Mouse (Mus musculus): ENCODE data around the gene Actn3. TPM values are rescaled to one million over a fixed set of nuclear protein-coding genes. Genes with fewer than 3 reads are reported as not detected.
"Not testable (repeated sequence)": the region's sequence is repeated elsewhere in the genome, so short reads cannot be mapped to it uniquely, and the experiment has no call there.

The Actn3 gene
- total RNA-seq, 2 experiments from 2014 or later, result 3.1 to 3.9 TPM

DNA sequence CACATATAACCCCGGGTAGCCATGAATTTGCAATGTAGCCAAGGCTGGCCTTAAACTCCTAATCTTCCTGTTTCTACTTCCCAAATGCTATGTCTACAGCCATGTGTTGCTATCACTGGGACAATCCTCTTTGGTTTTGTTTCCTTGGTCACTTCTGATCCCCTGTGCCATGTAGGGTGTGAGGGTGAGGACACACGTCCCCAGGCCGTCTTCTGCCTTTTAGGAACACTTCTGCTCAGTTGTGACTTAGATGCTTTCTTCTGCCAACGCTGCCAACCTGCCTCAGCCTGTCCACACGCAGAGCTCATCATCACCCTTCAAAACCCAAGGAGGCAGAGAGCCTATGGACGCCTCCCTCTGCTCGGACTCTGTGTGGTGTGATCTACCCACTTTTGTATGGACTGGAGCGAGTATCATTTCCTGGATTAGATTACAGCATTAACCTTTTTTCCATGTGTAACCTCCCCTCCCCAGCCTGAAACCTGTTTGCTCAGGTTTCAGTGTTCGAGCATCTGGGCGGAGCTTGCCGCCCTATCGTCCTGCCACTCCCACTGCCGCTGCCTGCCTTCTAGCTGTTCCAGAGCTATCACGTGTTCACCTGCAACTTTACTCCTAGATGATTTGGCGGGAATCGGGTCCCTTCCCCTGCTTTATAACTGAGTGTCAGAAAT is 49.1 kb downstream of the Actn3 start:
- no peak for DNase-seq (ENCODE audit: extremely low spot score in 1 of 2, low spot score in 2 of 2)
- intact Hi-C loops (cut with DNase I), result no loop called here

DNA sequence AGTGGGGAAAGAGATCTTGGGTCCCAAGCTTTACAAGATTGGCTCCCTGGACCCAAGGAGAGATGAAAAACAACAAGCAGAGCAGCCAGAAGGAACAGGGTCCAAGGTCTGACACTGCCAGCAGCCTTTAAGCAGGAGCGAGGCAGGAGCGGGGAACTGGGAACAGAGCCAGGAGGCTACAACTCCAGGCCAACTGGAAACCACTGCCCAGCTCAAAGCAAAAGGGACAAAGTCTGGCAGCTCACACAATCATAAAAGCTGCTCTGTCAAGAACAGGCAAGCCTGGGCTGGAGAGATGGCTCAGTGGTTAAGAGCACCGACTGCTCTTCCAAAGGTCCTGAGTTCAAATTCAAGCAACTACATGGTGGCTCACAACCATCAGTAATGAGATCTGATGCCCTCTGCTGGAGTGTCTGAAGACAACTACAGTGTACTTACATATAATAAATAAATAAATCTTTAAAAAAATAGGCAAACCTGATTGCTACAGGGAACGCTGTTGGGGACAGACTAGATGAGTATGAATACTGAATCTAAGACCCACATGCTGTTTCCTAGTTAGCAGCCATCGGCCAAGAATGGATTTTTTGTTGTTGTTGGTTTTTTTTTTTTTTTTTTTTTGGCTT is 56.9 kb downstream of the Actn3 start:
- intact Hi-C loops (cut with DNase I), result no loop called here
- peak; percentile 71 to 79 for DNase-seq (ENCODE audit: extremely low spot score in 1 of 2, low spot score in 2 of 2)

- intact Hi-C loops (cut with DNase I), result no loop called here
- DNase-seq (ENCODE audit: extremely low spot score in 1 of 2, low spot score in 2 of 2), result no peak
These were observed 60.4 kb downstream of the Actn3 start for GRCm38 (mm10) chr19:4817182-4817835.

DNA sequence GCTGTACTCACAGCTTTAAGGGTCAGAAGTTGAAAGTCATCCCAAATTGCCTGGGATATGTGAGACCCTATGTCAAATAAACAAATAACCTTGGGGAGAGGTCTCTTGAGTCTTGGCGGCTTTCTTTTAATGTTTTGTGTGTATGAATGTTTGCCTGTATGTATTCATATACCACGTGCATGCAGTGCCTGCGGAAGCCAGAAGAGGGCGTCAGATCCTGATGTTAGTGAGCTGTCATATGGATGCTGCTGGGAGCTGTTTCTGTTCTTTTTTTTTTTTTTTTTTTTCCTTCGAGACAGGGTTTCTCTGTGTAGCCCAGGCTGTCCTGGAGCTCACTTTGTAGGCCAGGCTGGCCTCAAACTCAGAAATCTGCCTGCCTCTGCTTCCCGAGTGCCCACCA is 64.7 kb downstream of the Actn3 start:
- DNase-seq (ENCODE audit: extremely low spot score in 1 of 2, low spot score in 2 of 2), result peak in 1 of 2 experiments; percentile 47
- intact Hi-C loops (cut with DNase I), result no loop called here

- DNase-seq (ENCODE audit: extremely low spot score in 1 of 2, low spot score in 2 of 2); intact Hi-C loops (cut with DNase I): not testable (repeated sequence)
These were observed 65.3 kb downstream of the Actn3 start for GRCm38 (mm10) chr19:4812334-4812949.

GRCm38 (mm10) chr19:4811909-4812242 is 65.8 kb downstream of the Actn3 start:
- DNase-seq (ENCODE audit: extremely low spot score in 1 of 2, low spot score in 2 of 2), result no peak
- intact Hi-C loops (cut with DNase I), result no loop called here

Other genes starting within 250 kb of the Actn3 start
- 1 to 10 TPM; 2.7 to 3.0 TPM for gene Gm960, start 179.2 kb downstream of the Actn3 start, total RNA-seq (2021)
- gene Sptbn2, start 166.7 kb downstream of the Actn3 start, total RNA-seq (2021), result 100 to 1,000 TPM; 553 to 622 TPM
- gene Rbm4b, start 121.4 kb downstream of the Actn3 start, total RNA-seq (2021), result 10 to 100 TPM; 12.4 to 14.2 TPM
- 10 to 100 TPM; 68.0 to 68.9 TPM for gene Rbm4, start 84.0 kb downstream of the Actn3 start, total RNA-seq (2021)
- gene Gm21992, start 66.3 kb downstream of the Actn3 start, total RNA-seq (2021), result 10 to 100 TPM; 16.0 to 16.2 TPM
- gene Rbm14, start 66.3 kb downstream of the Actn3 start, total RNA-seq (2021), result 10 to 100 TPM; 52.7 to 57.0 TPM
- 10 to 100 TPM; 37.4 to 38.6 TPM for gene Ccs, start 38.6 kb downstream of the Actn3 start, total RNA-seq (2021)
- gene Ccdc87, start 38.5 kb downstream of the Actn3 start, total RNA-seq (2021), result 1 to 10 TPM; 2.4 to 2.9 TPM
- gene Ctsf, start 22.8 kb downstream of the Actn3 start, total RNA-seq (2021), result 100 to 1,000 TPM in 1 of 2 experiments, 10 to 100 TPM in 1; 99.2 to 106 TPM
- 10 to 100 TPM; 22.7 to 27.8 TPM for gene Zdhhc24, start 759 bp upstream of the Actn3 start, total RNA-seq (2021)
- 10 to 100 TPM; 36.7 to 41.8 TPM for gene Bbs1, start 28.7 kb upstream of the Actn3 start, total RNA-seq (2021)
- 10 to 100 TPM; 62.2 to 67.0 TPM for gene Dpp3, start 50.4 kb upstream of the Actn3 start, total RNA-seq (2021)
- 10 to 100 TPM; 16.4 to 17.6 TPM for gene Peli3, start 65.2 kb upstream of the Actn3 start, total RNA-seq (2021)
- gene Mrpl11, start 84.2 kb upstream of the Actn3 start, total RNA-seq (2021), result 10 to 100 TPM; 60.8 to 61.0 TPM
- gene Npas4, start 112.4 kb upstream of the Actn3 start, total RNA-seq (2021), result 10 to 100 TPM in 1 of 2 experiments, 1 to 10 TPM in 1; 9.1 to 10.8 TPM
- gene Slc29a2, start 146.0 kb upstream of the Actn3 start, total RNA-seq (2021), result 10 to 100 TPM; 22.0 to 24.1 TPM
- gene B4gat1, start 160.9 kb upstream of the Actn3 start, total RNA-seq (2021), result 100 to 1,000 TPM; 133 to 136 TPM
- 1 to 10 TPM; 6.3 to 7.0 TPM for gene AC124502.3, start 161.0 kb upstream of the Actn3 start, total RNA-seq (2021)
- gene Brms1, start 163.4 kb upstream of the Actn3 start, total RNA-seq (2021), result 1 to 10 TPM; 6.6 to 8.8 TPM
- gene Rin1, start 172.6 kb upstream of the Actn3 start, total RNA-seq (2021), result 10 to 100 TPM; 16.9 to 24.1 TPM
- gene Cd248, start 190.2 kb upstream of the Actn3 start, total RNA-seq (2021), result 10 to 100 TPM in 1 of 2 experiments, 1 to 10 TPM in 1; 9.5 to 12.2 TPM
- gene Tmem151a, start 207.6 kb upstream of the Actn3 start, total RNA-seq (2021), result 100 to 1,000 TPM; 115 to 122 TPM
- gene Yif1a, start 210.6 kb upstream of the Actn3 start, total RNA-seq (2021), result 10 to 100 TPM; 27.3 to 30.4 TPM
- 100 to 1,000 TPM; 379 to 384 TPM for gene Cnih2, start 220.6 kb upstream of the Actn3 start, total RNA-seq (2021)
- gene Rab1b, start 229.2 kb upstream of the Actn3 start, total RNA-seq (2021), result 100 to 1,000 TPM; 167 to 168 TPM
- gene Klc2, start 240.7 kb upstream of the Actn3 start, total RNA-seq (2021), result 100 to 1,000 TPM; 186 to 195 TPM